Mouse (Mus musculus) layer of hippocampus, postnatal 10 days (tissue): ENCODE data around the gene Cuta. TPM values are rescaled to one million over a fixed set of nuclear protein-coding genes. Genes with fewer than 3 reads are reported as not detected.
"Not testable (repeated sequence)": the region's sequence is repeated elsewhere in the genome, so short reads cannot be mapped to it uniquely, and the experiment has no call there.

Experiments
- DNase-seq, 2 experiments: peaks; one replicate each; pipeline ENCODE4 v3.0.0; 2021; ENCODE audit warnings: low spot score in 2 of 2
- total RNA-seq, 2 experiments: library from RNA; stranded (reverse); gene quantifications; 2 replicates each; pipeline ENCODE4 v1.2.3; 2021

Cuta gene
- total RNA-seq, 2 experiments from 2014 or later: 106 to 112 TPM

- no peak for DNase-seq
These were observed 1.3 kb downstream of the Cuta start for GRCm38 (mm10) chr17:26937883-26938695.

GRCm38 (mm10) chr17:26936921-26937695, 2.3 kb downstream of the Cuta start:
- DNase-seq: no peak

GRCm38 (mm10) chr17:26936453-26936852, 2.9 kb downstream of the Cuta start:
- no peak for DNase-seq

- peak in 1 of 2 experiments; percentile 13 for DNase-seq
These were observed 4.3 kb downstream of the Cuta start for GRCm38 (mm10) chr17:26935027-26935426.

GRCm38 (mm10) chr17:26933885-26934827, 5.2 kb downstream of the Cuta start:
- no peak for DNase-seq

GRCm38 (mm10) chr17:26933419-26933818, 6.0 kb downstream of the Cuta start:
- no peak for DNase-seq

GRCm38 (mm10) chr17:26932839-26933398, 6.5 kb downstream of the Cuta start, which contains the start of gene Phf1:
Phf1 (plus strand) TSS chr17:26933052.
- peak; percentile 92 to 96 for DNase-seq

- DNase-seq: peak; percentile 34 to 59
These were observed 7.6 kb downstream of the Cuta start for GRCm38 (mm10) chr17:26931795-26932194.

GRCm38 (mm10) chr17:26925414-26925813, 14.0 kb downstream of the Cuta start:
- not testable (repeated sequence) for DNase-seq

GRCm38 (mm10) chr17:26922368-26922767, 17.0 kb downstream of the Cuta start:
- DNase-seq: not testable (repeated sequence)

- DNase-seq: not testable (repeated sequence)
These were observed 19.9 kb downstream of the Cuta start for GRCm38 (mm10) chr17:26919516-26919915.

GRCm38 (mm10) chr17:26918343-26918742, 21.0 kb downstream of the Cuta start:
- no peak for DNase-seq

- not testable (repeated sequence) for DNase-seq
These were observed 21.8 kb downstream of the Cuta start for GRCm38 (mm10) chr17:26917560-26917959.

GRCm38 (mm10) chr17:26916711-26917482, 22.5 kb downstream of the Cuta start, which contains the start of gene Kifc5b:
Kifc5b (plus strand) TSS chr17:26917091.
- DNase-seq: peak; percentile 100

GRCm38 (mm10) chr17:26915248-26915647, 24.1 kb downstream of the Cuta start:
- no peak for DNase-seq

GRCm38 (mm10) chr17:26907506-26907905, 31.9 kb downstream of the Cuta start:
- DNase-seq: peak; percentile 16 to 45

GRCm38 (mm10) chr17:26904320-26904719, 35.0 kb downstream of the Cuta start:
- DNase-seq: no peak

- no peak for DNase-seq
These were observed 38.5 kb downstream of the Cuta start for GRCm38 (mm10) chr17:26900916-26901315.

GRCm38 (mm10) chr17:26895578-26895977, 43.8 kb downstream of the Cuta start:
- DNase-seq: peak; percentile 69 to 74

- no peak for DNase-seq
These were observed 45.0 kb downstream of the Cuta start for GRCm38 (mm10) chr17:26894342-26894741.
